Mouse (Mus musculus): ENCODE results near the gene Commd7. TPM values are rescaled to one million over a fixed set of nuclear protein-coding genes. Genes with fewer than 3 reads are reported as not detected.

Gene Commd7
- total RNA-seq, 1 experiment = 12.7 TPM

DNA sequence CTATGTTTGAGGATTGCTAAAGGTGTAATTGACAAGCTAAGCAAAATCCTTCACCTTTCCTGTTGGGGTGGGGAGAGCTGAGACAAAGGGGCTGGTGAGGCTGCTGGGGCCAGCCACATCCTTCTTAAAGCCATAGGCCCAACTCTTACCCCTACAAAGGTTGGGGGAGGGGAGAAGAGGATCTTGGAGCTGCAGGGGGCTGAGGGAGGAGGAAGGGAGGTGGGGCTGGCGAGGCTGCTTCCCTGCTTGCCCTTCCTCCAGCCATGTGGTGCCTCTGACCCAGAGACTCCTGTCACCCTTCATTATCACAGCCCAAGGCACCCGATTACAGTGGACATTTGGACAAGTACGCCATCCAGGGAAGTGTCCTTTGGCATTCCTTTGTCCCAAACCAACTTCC lies 19.1 kb upstream of the Commd7 start:
- Histone ChIP-seq H3K9ac (ENCODE audit: insufficient read depth, low read depth, low read length, poor library complexity, severe bottlenecking) (peak overlapping the region; percentile 23; the same call in 1 of the 2 replicates), H3K36me3 (ENCODE audit: control insufficient read depth, insufficient read depth, low read length, poor library complexity, severe bottlenecking) (peaks cover 30% of the 10 kb centered on the region), H3K4me1 (ENCODE audit: control insufficient read depth in 2 of 2, insufficient read depth in 2 of 2, low read length in 2 of 2, poor library complexity in 1 of 2) (peaks cover 5 to 23% of the 10 kb centered on the region in 2 experiments; a peak in 3 of 4 replicates), H3K27ac (ENCODE audit: insufficient read depth, low read depth, low read length, poor library complexity, severe bottlenecking) (no peak overlapping the region; the same call in 1 of the 2 replicates), H3K4me3 (ENCODE audit: insufficient read depth in 1 of 2, low read depth in 1 of 2, low read length in 2 of 2, poor library complexity in 1 of 2, severe bottlenecking in 1 of 2) (peak overlapping the region in 1 of 2 experiments; percentile 96; a peak in 2 of 4 replicates), H3K9me3 (ENCODE audit: control insufficient read depth, insufficient read depth, low read depth, low read length) (no peaks in the 10 kb centered on the region)
- TF ChIP-seq ZC3H11A (IDR thresholded peaks at IDR 0.05; ENCODE audit: borderline replicate concordance, low read depth, low read length) (no peak), CHD2 (IDR thresholded peaks at IDR 0.05; ENCODE audit: low read depth, low read length) (no peak), HCFC1 (IDR thresholded peaks at IDR 0.05; ENCODE audit: borderline replicate concordance, insufficient read depth, low read length) (no peak)
- in situ Hi-C loops (cut with MboI; ENCODE audit: low sequenced_read_pairs in 2 of 2, unreplicated experiment in 2 of 2) = no loop called here
- no peak for DNase-seq (ENCODE audit: low read depth, low spot score)

DNA sequence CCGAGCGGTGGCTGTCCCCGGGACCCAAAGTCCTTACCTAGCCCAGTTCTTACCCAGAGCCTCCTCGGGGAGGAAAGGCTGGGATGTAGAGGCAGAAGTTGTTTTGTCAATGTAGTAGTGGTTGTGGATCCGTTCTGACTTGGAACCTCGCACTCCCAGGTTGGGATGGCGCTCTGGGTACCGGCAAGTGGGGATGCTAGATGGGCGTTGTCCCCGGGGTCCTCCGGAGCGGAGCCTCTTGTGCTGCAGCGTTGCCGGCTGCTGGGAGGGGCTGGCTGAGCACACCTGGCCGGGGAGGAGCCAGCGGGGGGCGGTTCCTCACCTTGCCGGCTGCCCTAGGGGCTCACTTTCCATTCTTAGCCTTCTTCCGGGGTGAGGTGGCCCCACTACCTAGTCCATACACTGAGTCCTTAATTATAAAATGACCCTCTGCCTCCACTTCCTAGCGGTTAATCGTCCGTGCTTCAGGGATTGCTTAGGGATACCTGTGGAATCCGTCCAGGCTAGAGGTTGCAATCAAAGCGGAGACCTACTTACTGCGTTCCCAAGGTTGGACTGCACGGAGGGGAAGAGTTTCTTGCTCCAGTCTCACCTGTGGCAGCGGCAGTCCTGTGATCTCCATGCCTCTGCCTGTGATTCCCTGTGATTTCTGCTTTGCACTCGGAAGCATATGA lies 17.6 kb upstream of the Commd7 start:
- Histone ChIP-seq H3K9me3 (ENCODE audit: control insufficient read depth, insufficient read depth, low read depth, low read length) (no peaks in the 10 kb centered on the region), H3K4me3 (ENCODE audit: insufficient read depth in 1 of 2, low read depth in 1 of 2, low read length in 2 of 2, poor library complexity in 1 of 2, severe bottlenecking in 1 of 2) (peak overlapping the region; percentile 86 to 96), H3K36me3 (ENCODE audit: control insufficient read depth, insufficient read depth, low read length, poor library complexity, severe bottlenecking) (peaks cover 20% of the 10 kb centered on the region), H3K9ac (ENCODE audit: insufficient read depth, low read depth, low read length, poor library complexity, severe bottlenecking) (peak overlapping the region; percentile 82), H3K4me1 (ENCODE audit: control insufficient read depth in 2 of 2, insufficient read depth in 2 of 2, low read length in 2 of 2, poor library complexity in 1 of 2) (peaks cover 5 to 20% of the 10 kb centered on the region in 2 experiments; a peak in 3 of 4 replicates), H3K27ac (ENCODE audit: insufficient read depth, low read depth, low read length, poor library complexity, severe bottlenecking) (no peak overlapping the region)
- TF ChIP-seq CHD2 (IDR thresholded peaks at IDR 0.05; ENCODE audit: low read depth, low read length) = no peak
- no peak for TF ChIP-seq ZNF384 (IDR thresholded peaks at IDR 0.05; ENCODE audit: low read depth, low read length)
- TF ChIP-seq MAFK (IDR thresholded peaks at IDR 0.05; ENCODE audit: insufficient read depth, low read depth, low read length) = no peak
- TF ChIP-seq ZC3H11A (IDR thresholded peaks at IDR 0.05; ENCODE audit: borderline replicate concordance, low read depth, low read length) = no peak
- TF ChIP-seq HCFC1 (IDR thresholded peaks at IDR 0.05; ENCODE audit: borderline replicate concordance, insufficient read depth, low read length) = no peak
- in situ Hi-C loops (cut with MboI; ENCODE audit: low sequenced_read_pairs in 2 of 2, unreplicated experiment in 2 of 2) = no loop called here
- DNase-seq (ENCODE audit: low read depth, low spot score) = no peak

DNA sequence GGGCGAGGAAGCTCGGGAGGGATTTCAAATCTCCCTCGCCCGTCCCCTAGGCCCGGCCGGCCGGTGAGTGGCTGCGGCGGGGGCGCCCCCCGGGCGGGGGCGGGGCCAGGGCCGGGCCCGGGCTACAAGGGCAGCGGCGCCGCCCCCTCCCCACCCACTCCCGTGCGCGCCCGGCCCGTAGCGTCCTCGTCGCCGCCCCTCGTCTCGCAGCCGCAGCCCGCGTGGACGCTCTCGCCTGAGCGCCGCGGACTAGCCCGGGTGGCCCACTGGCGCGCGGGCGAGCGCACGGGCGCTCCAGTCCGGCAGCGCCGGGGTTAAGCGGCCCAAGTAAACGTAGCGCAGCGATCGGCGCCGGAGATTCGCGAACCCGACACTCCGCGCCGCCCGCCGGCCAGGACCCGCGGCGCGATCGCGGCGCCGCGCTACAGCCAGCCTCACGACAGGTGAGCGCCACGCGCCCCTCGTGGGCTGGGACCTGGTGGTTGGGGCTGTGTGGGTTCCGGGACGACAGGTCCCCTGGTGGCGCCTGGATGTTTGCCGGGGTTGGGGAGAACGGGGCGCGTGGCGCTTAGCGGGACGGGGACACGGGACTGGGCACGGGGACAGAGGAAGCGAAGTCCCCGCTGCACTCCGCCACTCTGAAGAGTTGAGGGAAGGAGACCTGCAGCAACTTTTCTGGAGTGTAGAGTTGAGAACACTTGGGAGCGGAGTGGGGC lies 16.9 kb upstream of the Commd7 start, which contains the start of gene Dnmt3b:
Dnmt3b (plus strand) TSS at position 153 of the 716 bp plus-strand sequence.
- in situ Hi-C loops (cut with MboI; ENCODE audit: low sequenced_read_pairs in 2 of 2, unreplicated experiment in 2 of 2) = no loop called here
- Histone ChIP-seq H3K9ac (ENCODE audit: insufficient read depth, low read depth, low read length, poor library complexity, severe bottlenecking) (peak within 1 kb of the TSS; percentile 82), H3K4me1 (ENCODE audit: control insufficient read depth in 2 of 2, insufficient read depth in 2 of 2, low read length in 2 of 2, poor library complexity in 1 of 2) (peaks cover 5 to 20% of the 10 kb centered on the region in 2 experiments; a peak in 3 of 4 replicates), H3K36me3 (ENCODE audit: control insufficient read depth, insufficient read depth, low read length, poor library complexity, severe bottlenecking) (peaks cover 20% of the 10 kb centered on the region), H3K9me3 (ENCODE audit: control insufficient read depth, insufficient read depth, low read depth, low read length) (no peaks in the 10 kb centered on the region), H3K27ac (ENCODE audit: insufficient read depth, low read depth, low read length, poor library complexity, severe bottlenecking) (peak within 1 kb of the TSS; percentile 34; the same call in 1 of the 2 replicates), H3K4me3 (ENCODE audit: insufficient read depth in 1 of 2, low read depth in 1 of 2, low read length in 2 of 2, poor library complexity in 1 of 2, severe bottlenecking in 1 of 2) (peak within 1 kb of the TSS; percentile 86 to 96)
- no peak for DNase-seq (ENCODE audit: low read depth, low spot score)
- peak; percentile 98 for TF ChIP-seq ZC3H11A (IDR thresholded peaks at IDR 0.05; ENCODE audit: borderline replicate concordance, low read depth, low read length)
- TF ChIP-seq ZNF384 (IDR thresholded peaks at IDR 0.05; ENCODE audit: low read depth, low read length) = no peak
- TF ChIP-seq MAFK (IDR thresholded peaks at IDR 0.05; ENCODE audit: insufficient read depth, low read depth, low read length) = no peak
- TF ChIP-seq HCFC1 (IDR thresholded peaks at IDR 0.05; ENCODE audit: borderline replicate concordance, insufficient read depth, low read length) = 0 out of 2 replicates have a peak, but pooled peaks have one; percentile 50
- no peak for TF ChIP-seq CHD2 (IDR thresholded peaks at IDR 0.05; ENCODE audit: low read depth, low read length)

DNA sequence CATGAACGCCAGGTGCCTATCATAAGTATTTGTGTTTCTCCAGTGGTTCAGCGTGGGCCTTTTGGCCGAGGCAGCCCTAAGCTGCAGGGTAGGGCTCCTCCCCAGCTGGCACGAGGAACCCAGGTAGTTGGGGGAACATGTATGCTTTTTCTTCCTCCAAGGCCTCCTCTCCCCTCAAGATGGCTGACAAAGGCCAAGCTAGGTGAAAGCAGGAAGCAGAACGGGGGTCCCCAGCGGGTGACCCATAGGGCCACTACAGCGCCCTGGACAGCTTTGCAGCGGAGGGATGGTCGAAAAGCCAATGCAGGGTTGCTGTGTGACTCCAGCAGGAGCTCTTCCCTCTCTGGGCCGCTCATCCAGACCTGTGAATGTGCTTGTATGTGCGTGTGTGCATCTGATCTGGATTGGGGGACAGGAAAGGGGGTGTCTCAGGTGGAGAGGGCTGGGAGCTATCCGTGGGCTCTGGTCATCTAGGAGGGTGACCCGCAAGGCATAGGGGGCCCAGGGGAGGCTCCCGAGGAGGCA lies 16.3 kb upstream of the Commd7 start:
- H3K36me3 ChIP-seq (ENCODE audit: control insufficient read depth, insufficient read depth, low read length, poor library complexity, severe bottlenecking) = peaks cover 14% of the 10 kb centered on the region; the same call in 1 of the 2 replicates
- H3K27ac ChIP-seq (ENCODE audit: insufficient read depth, low read depth, low read length, poor library complexity, severe bottlenecking) = no peak overlapping the region
- H3K9ac ChIP-seq (ENCODE audit: insufficient read depth, low read depth, low read length, poor library complexity, severe bottlenecking) = peak overlapping the region; percentile 19
- in situ Hi-C loops (cut with MboI; ENCODE audit: low sequenced_read_pairs in 2 of 2, unreplicated experiment in 2 of 2) = no loop called here
- peaks cover 5 to 20% of the 10 kb centered on the region in 2 experiments; a peak in 3 of 4 replicates for H3K4me1 ChIP-seq (ENCODE audit: control insufficient read depth in 2 of 2, insufficient read depth in 2 of 2, low read length in 2 of 2, poor library complexity in 1 of 2)
- H3K9me3 ChIP-seq (ENCODE audit: control insufficient read depth, insufficient read depth, low read depth, low read length) = no peaks in the 10 kb centered on the region
- peak overlapping the region; percentile 86 to 96 for H3K4me3 ChIP-seq (ENCODE audit: insufficient read depth in 1 of 2, low read depth in 1 of 2, low read length in 2 of 2, poor library complexity in 1 of 2, severe bottlenecking in 1 of 2)
- TF ChIP-seq CHD2 (IDR thresholded peaks at IDR 0.05; ENCODE audit: low read depth, low read length) (no peak), MAFK (IDR thresholded peaks at IDR 0.05; ENCODE audit: insufficient read depth, low read depth, low read length) (no peak), ZC3H11A (IDR thresholded peaks at IDR 0.05; ENCODE audit: borderline replicate concordance, low read depth, low read length) (no peak), HCFC1 (IDR thresholded peaks at IDR 0.05; ENCODE audit: borderline replicate concordance, insufficient read depth, low read length) (no peak), ZNF384 (IDR thresholded peaks at IDR 0.05; ENCODE audit: low read depth, low read length) (no peak)
- DNase-seq (ENCODE audit: low read depth, low spot score) = no peak
